Mouse (Mus musculus): ENCODE data around the gene Lyz1. TPM values are rescaled to one million over a fixed set of nuclear protein-coding genes. Genes with fewer than 3 reads are reported as not detected.
"Not testable (repeated sequence)": the region's sequence is repeated elsewhere in the genome, so short reads cannot be mapped to it uniquely, and the experiment has no call there.

Lyz1 gene
- polyA plus RNA-seq, 1 experiment = 25.2 TPM

DNA sequence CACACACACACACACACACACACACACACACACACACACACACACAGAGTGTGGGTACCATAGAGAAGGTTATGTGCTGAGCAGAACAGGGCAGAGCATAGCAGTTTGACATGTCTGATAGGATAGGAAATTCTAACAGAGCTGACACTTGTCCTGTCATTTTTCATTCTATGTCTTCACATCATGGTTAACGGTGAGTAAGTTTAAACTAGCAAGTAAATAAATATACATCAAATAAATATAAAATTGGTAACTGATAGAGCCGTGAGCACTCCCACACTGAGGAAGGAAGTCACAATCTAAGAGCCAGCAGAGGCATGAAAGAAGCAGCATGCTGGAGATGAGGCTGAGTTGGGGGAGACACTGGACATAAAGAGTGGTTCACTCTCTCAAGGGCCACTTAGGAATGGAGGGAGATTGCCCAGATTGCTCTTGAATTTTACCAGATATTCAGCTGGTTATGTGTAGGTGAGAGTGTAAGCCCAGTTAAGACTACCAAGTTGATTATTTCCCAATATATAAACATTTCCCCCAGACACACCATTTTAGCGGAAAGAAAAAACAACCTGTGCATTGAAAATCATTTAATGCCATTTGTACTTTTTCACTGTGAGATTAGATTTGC lies 5.3 kb downstream of the Lyz1 start:
- no peak for DNase-seq (ENCODE audit: low read depth)

DNA sequence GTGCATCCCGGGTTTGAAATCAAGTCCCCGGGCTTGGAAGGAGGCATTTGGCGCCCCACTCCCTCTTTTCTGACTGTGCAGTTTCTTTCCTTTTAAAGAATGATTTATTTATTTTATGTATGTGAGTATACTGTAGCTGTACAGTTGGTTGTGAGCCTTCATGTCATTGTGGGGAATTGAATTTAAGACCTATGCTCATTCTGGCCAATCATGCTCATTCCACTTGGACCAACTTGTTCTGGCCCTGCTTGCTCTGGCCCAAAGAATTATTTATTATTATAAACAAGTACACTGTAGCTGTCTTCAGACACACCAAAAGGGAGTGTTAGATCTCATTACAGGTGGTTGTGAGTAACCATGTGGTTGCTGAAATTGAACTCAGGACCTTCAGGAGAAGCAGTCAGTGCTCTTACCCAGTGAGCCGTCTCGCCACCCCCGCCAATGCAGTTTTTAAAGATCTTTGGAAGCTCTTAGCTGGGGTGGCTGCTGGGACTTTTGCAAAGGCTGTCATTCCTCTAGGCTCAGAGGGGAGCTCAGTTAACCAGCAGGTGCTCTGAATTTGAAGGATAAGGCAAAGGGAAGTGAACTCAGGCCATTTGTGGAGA lies 6.2 kb downstream of the Lyz1 start:
- DNase-seq (ENCODE audit: low read depth) = no peak

DNA sequence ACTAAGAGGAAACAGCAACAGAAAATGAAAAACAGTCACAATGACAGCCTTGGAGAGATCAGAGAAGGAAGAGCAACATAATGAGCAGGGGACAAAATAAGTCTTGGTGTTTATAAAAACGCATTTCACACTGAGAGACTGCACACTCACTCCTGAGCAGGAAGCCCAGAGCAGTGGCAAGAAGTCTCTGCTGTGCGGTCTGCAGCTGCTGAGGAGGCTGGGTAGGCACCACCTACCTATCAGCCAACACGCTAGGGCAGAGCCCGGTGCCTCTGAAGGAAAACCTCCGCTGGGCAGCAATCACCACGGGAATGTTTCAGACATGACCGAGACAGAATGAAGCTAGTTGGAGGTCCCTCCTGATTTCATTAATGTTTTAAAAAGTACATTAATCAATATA lies 7.1 kb downstream of the Lyz1 start:
- not testable (repeated sequence) for DNase-seq (ENCODE audit: low read depth)

DNA sequence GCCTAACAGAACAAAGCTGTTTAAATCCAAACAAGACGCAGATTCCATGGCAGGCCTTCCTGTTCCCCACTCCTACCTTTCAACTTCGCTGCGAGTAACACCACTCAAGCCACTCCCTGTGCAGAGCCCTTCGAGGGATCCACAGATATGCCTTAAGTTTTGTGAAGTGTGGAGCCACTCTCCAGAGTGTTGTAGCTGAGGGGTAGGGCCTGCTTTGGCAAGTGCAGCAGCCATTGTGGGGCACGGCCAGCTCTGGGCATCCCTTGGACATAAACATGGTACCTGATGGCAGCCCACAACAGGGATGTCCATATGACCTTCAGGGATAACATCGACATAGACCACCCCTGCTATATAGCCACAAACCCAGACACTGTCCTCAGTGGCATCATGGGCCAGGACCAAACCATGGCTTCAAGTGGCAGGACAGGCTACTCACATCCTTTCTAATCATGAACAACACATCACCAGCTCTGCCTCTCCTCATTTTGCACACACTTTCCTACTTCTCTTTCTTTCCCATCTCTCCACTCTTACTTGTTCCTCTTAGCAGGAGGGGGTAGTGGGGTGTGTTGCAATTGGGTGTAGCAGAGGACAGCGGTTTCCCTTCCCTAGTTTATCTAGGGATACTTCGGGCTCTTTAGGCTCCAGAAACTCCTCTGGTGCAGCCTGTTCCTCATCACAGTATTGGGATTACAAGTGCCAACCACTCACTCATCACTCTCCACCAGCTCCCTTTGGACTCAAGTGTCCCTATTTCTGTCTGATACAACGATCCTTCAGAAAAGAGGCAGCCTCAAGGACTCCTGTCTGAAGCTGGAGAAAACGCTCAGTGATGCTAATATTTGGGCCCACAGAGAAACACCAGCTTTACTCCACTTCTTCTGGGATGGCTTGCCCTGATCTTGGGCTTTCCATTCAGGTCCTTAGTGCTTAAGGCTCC lies 7.8 kb downstream of the Lyz1 start:
- no peak for DNase-seq (ENCODE audit: low read depth)

DNA sequence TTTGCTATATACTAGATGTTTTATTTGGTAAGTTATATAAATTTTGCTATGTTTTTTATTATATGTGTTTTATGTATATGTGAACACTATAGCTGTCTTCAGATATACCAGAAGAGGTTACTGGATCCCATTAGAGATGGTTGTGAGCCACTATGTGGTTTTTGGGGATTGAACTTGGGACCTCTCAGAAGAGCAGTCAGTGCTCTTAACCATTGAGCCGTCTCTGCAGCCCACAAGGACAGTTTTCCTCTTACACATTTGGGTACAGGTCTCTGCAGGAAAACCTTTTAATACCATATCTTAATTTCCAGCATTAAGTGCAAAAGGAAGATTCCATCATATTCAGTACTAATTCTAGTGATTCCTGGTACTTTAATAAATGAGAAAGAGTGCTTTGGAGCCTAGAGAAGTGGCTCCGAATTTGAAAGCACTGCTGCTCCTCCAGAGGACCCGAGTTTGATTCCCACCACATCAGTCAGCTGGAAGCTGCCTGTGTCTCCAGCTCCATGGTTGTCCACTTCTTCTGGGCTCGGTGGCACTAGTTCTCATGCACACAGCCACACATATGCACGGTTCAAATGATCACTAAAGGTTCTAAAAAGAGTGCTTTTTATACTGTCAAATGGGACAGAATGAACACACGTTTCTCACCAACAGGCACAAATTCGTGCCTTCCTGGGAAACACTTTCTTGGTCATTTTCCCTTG lies 8.6 kb downstream of the Lyz1 start:
- DNase-seq (ENCODE audit: low read depth) = no peak

DNA sequence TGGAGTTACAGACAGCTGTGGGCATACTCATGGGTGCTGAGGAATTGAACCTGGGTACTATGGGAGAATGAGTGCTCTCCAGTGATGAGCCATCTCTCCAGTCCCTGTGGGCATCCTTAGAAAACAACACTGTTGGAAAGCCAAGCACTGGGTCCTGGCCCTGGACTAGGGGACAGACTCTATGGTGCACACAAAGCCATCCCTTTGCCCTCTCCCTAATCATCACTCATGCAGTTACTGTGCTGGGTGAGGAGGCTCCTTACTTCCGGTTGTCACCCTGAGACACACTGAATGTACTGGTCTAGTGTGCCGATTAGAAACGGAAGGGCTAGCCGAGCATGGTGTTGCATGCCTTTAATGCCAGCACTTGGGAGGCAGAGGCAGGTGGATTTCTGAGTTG lies 9.5 kb downstream of the Lyz1 start:
- DNase-seq (ENCODE audit: low read depth) = not testable (repeated sequence)

DNA sequence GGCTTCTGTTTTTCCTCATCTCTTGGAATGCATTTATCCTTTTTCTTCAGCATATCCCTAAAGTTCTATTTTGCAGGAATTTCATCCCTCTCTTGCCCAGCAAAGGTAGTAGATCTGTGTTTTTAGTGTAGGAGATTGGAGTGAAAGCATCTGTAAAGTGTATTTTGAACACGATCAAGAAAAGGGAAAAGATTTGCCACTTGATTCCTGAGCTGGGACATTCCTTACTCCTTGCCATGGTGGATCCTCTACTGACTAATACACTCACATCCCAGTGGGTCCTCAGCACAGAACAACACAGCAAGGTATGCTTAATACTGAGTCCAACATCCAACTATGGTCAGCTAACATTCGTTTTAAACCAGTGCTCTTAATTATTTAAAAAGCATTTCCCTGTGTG lies 10.1 kb downstream of the Lyz1 start:
- DNase-seq (ENCODE audit: low read depth) = no peak

DNA sequence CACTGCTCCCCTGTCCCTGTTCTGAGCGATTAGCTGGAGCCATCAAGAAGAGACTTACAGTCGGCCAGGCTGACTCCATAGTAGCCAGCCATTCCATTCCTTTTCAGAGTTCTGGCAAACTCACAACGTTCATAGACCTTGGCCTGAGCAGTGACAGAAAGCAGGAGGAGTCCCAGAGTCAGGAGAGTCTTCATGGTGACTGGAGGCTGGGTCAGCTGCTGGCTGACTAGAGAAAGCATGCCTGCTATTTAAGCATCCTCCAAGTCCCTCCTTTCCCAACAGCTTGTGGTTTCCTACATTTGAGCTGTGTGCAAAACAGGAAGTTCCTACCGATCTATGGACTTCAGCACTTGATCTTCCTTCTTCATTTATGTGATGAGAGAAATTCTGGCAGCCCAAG lies 10.6 kb downstream of the Lyz1 start, which contains the start of gene Lyz2:
TSS of gene Lyz2 (minus strand) at position 273 of the 400 bp plus-strand sequence.
- no peak for DNase-seq (ENCODE audit: low read depth)

DNA sequence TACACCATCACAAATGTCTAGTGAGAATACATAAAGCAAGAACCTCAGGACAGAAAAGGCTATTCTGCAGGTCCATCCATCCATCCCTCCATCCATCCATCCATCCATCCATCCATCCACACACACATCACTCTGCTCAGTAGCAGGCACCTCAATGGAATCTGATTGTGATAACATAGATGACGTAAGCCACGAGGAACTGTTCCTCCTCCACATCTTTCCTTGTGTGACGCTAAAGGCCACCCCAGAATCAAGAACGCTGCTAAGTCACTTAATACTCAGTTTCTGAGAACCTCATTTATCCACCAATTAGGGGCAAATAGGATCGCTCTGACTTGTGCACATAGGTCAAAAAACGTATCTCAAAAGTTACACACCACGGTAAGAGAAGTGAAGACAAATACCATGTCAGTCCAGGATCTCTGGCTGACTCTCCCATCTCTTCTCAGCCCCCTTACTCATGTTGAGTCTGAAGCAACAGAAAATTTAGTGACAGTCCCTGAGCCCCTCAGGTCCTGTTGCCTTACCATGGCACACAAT lies 11.2 kb downstream of the Lyz1 start:
- no peak for DNase-seq (ENCODE audit: low read depth)

DNA sequence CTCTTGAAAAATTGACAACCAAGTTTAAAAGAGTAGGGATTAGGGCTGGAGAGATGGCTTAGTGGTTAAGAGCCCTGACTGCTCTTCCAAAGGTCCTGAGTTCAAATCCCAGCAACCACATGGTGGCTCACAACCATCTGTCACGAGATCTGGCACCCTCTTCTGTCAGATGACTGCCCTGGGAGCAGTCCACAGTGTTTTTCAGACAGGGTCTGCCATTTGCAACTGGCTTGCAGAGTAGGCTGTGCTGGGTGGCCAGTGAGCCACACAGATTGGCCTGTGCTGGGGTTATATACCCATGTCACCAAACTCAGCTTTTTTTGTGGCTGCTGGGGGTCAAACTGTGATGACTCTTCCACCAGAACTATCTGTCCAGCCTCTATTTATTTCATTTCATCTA lies 12.7 kb downstream of the Lyz1 start:
- no peak for DNase-seq (ENCODE audit: low read depth)

DNA sequence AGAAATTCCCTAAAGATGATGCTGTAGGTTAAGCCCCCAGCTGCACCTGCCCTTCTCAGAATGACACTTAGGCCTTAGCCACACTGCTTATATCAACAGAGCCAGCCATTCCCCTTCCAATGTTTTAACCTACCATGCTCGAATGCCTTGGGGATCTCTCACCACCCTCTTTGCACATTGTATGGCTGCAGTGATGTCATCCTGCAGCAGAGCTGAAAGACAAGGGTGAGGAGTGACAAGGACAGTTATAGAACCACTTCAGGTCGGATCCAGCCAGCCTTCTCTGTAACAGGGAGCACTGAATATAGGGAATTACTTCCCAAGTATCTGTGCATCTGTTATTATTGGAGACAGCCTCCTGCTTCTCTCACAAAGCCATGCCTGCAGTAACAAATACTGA lies 14.2 kb downstream of the Lyz1 start:
- not testable (repeated sequence) for DNase-seq (ENCODE audit: low read depth)

DNA sequence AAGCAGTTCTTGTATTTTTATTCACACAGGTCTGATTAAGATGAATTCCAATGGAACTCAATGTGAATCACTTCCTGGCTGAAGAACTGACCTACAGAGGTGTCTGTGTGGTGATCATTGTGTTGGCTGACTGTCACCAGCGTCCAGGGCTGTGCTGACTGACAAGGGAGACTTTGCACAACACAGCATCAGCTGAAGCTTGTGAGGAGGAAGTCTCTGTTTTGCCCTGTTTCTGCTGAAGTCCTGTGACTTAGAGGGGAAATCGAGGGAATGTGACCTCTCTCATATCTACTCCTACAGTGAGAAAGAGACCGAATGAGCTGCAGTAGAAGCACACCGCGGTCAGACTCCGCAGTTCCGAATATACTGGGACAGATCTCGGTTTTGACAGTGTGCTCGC lies 14.9 kb downstream of the Lyz1 start:
- not testable (repeated sequence) for DNase-seq (ENCODE audit: low read depth)

DNA sequence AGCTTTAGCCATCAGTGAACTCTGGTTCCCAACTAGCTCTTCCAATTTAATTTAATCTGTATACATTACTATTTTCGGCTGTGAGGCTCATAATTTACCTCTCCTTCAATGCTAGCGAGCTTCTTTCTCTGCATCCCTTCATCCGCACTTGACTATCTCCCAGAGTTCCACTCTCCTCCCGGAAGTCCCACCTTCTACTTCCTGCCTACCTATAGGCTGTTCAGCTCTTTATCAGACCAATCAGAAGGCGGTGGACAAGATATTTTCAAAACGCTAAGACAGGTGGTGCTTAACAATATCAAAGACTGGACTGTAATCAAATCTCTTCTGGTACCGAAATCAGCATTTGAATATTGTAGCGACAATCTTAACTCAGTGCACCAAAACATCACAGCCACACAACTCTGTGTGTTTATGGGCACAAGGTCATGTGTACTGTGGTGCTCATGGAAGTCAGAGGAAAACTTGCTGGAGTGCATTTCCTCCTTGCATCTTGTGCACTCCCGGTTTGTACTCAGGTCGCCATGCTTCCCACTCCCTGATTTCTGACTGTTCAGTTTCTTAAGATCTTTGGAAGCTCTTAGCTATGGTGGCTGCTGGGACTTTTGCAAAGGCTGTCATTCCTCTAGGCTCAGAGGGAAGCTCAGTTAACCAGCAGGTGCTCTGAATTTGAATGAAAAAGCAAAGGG lies 16.8 kb downstream of the Lyz1 start:
- DNase-seq (ENCODE audit: low read depth) = no peak

DNA sequence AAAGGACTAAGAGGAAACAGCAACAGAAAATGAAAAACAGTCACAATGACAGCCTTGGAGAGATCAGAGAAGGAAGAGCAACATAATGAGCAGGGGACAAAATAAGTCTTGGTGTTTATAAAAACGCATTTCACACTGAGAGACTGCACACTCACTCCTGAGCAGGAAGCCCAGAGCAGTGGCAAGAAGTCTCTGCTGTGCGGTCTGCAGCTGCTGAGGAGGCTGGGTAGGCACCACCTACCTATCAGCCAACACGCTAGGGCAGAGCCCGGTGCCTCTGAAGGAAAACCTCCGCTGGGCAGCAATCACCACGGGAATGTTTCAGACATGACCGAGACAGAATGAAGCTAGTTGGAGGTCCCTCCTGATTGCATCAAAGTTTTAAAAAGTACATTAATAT lies 18.0 kb downstream of the Lyz1 start:
- not testable (repeated sequence) for DNase-seq (ENCODE audit: low read depth)

DNA sequence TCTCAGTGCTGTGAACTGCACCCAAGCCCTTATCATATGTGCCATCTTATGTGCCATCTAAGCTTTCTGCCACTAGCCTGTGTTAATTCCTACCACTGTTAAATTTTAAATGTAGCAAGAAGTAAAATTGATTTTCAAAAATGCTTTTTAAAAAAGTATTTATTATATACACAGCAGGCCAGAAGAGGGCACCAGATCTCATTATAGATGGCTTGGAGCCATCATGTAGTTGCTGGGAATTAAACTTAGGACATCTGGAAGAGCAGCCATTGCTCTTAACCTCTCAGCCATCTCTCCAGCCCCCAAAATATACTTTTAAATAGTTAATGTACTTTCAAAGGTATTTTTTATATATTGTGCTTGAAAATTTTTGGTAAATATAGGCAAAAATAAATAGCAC lies 20.6 kb downstream of the Lyz1 start:
- no peak for DNase-seq (ENCODE audit: low read depth)

DNA sequence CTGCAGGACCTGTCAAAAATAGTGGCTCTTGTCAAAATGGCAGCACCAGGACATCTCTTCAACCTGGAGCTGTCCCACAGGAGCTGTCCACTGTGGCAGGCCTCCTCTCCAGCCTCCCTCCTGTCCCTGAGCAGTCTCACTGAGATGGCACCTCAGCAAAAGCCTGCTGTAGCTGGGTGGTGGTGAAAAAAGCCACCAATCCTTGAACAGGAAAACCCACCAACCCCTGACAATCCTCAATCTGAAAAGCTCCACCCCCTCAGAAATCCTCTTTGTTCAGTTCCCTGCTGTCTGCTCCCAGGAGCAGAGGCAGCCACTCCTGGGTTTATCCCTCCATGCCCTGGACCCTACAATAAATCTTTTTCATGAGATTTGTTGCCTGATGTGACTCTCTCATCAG lies 32.8 kb downstream of the Lyz1 start:
- no peak for DNase-seq (ENCODE audit: low read depth)

DNA sequence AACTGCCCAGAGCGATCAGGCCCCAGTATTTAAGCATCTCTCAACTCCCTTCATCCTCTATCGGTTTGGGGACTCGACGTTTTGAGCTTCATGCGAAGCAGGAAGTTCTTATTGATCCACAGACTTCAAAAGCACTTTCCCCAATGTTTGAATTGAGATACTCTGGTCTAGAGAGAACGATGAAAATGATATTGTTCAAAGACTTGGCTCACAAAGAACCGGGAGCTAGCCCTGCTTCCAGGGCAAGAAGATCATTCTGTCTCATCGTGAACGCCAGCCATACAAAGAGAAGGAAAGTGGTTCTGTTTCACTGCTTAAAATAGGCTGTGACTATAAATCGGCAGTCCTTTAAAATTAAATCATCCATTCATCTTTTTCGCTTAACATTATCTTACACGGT lies 54.1 kb downstream of the Lyz1 start, which contains the start of gene 9530003J23Rik:
TSS of gene 9530003J23Rik (minus strand) at position 101 of the 400 bp plus-strand sequence.
- no peak for DNase-seq (ENCODE audit: low read depth)
